Mouse (Mus musculus) myocyte (in vitro differentiated cells): ENCODE measurements around the gene Rpl26. TPM values are rescaled to one million over a fixed set of nuclear protein-coding genes. Genes with fewer than 3 reads are reported as not detected.
A peak's percentile ranks its signal among the peaks of the same experiment; 100 is the strongest.
"Not testable (repeated sequence)": the region's sequence is repeated elsewhere in the genome, so short reads cannot be mapped to it uniquely, and the experiment has no call there.

ENCODE experiments used
- H3K27me3 ChIP-seq: one replicate; pipeline ENCODE4 v1.6.1; 2011; ENCODE audit not compliant: control insufficient read depth, insufficient read depth, insufficient read length
- H3K36me3 ChIP-seq: one replicate; pipeline ENCODE4 v1.6.1; 2011; ENCODE audit not compliant: control insufficient read depth, insufficient read depth
- H3K4me2 ChIP-seq: one replicate; pipeline ENCODE4 v1.6.1; 2011; ENCODE audit warnings: low read depth, control low read depth
- H3K4me3 ChIP-seq: one replicate; pipeline ENCODE4 v1.5.1; 2011; ENCODE audit warnings: mild to moderate bottlenecking, control low read depth, moderate library complexity
- H3K79me2 ChIP-seq: one replicate; pipeline ENCODE4 v1.6.1; 2011; ENCODE audit not compliant: control insufficient read depth, insufficient read depth
- H3ac ChIP-seq: one replicate; pipeline ENCODE4 v1.6.1; 2011; ENCODE audit not compliant: control insufficient read depth, insufficient read length
- CEBPB ChIP-seq: IDR thresholded peaks from 2 replicates; pipeline ENCODE4 v1.6.1; 2011; ENCODE audit warnings: mild to moderate bottlenecking, moderate library complexity; ENCODE audit not compliant: poor library complexity, insufficient read depth, severe bottlenecking
- E2F4 ChIP-seq: IDR thresholded peaks from one replicate; pipeline ENCODE4 v1.6.1; 2011; ENCODE audit warnings: mild to moderate bottlenecking, control low read depth, moderate library complexity; ENCODE audit not compliant: insufficient read depth
- MAX ChIP-seq: IDR thresholded peaks from one replicate; pipeline ENCODE4 v1.6.1; 2011; ENCODE audit warnings: low read depth, mild to moderate bottlenecking, control low read depth
- MYOD1 ChIP-seq, 3 experiments: IDR thresholded peaks; one replicate each; pipeline ENCODE4 v1.6.1; 2011; ENCODE audit warnings: control low read depth in 2 of 3, low read depth in 2 of 3, mild to moderate bottlenecking in 2 of 3, moderate library complexity in 1 of 3; ENCODE audit not compliant: insufficient read length in 2 of 3, control insufficient read depth in 1 of 3
- MYOG ChIP-seq, 3 experiments: IDR thresholded peaks; one replicate each; pipeline ENCODE4 v1.6.1; 2011; ENCODE audit warnings: control low read depth in 2 of 3, low read depth in 2 of 3, mild to moderate bottlenecking in 2 of 3; ENCODE audit not compliant: insufficient read length in 2 of 3, control insufficient read depth in 1 of 3, insufficient read depth in 1 of 3
- POLR2A ChIP-seq: IDR thresholded peaks from one replicate; pipeline ENCODE4 v1.6.1; 2011; ENCODE audit warnings: low read depth, mild to moderate bottlenecking, control low read depth, moderate library complexity; ENCODE audit not compliant: insufficient read length
- POLR2AphosphoS2 ChIP-seq: IDR thresholded peaks from one replicate; pipeline ENCODE4 v1.6.1; 2011; ENCODE audit warnings: low read depth, control low read depth; ENCODE audit not compliant: insufficient read length
- REST ChIP-seq: IDR thresholded peaks from one replicate; pipeline ENCODE4 v1.6.1; 2011; ENCODE audit warnings: mild to moderate bottlenecking, control low read depth, moderate library complexity; ENCODE audit not compliant: insufficient read depth, insufficient read length
- SRF ChIP-seq: IDR thresholded peaks from one replicate; pipeline ENCODE4 v1.6.1; 2011; ENCODE audit warnings: low read depth; ENCODE audit not compliant: control insufficient read depth, insufficient read length
- TCF12 ChIP-seq: IDR thresholded peaks from one replicate; pipeline ENCODE4 v1.6.1; 2011; ENCODE audit warnings: mild to moderate bottlenecking, control low read depth; ENCODE audit not compliant: poor library complexity, insufficient read depth, severe bottlenecking
- TCF3 ChIP-seq: IDR thresholded peaks from one replicate; pipeline ENCODE4 v1.6.1; 2011; ENCODE audit warnings: low read depth, control low read depth; ENCODE audit not compliant: insufficient read length
- USF1 ChIP-seq: IDR thresholded peaks from one replicate; pipeline ENCODE4 v1.6.1; 2011; ENCODE audit warnings: low read depth, mild to moderate bottlenecking, control low read depth, moderate library complexity
- polyA plus RNA-seq: library from polyadenylated mRNA; unstranded; fragments of >200 nt; fragmentation: generic; extraction: Trizol; gene quantifications from one replicate; pipeline ENCODE4 v1.2.1, GENCODE M21; 2012; ENCODE audit warnings: missing spikeins

The Rpl26 gene
- polyA plus RNA-seq, 1 experiment, result 695 TPM

- peaks cover 9% of the 10 kb centered on the region for H3K27me3 ChIP-seq
- TF ChIP-seq POLR2AphosphoS2 (no peak), MYOG (IDR thresholded peaks at IDR 0.05; ENCODE audit: control insufficient read depth in 1 of 3, insufficient read depth in 1 of 3, insufficient read length in 2 of 3, low read depth in 2 of 3) (no peak), E2F4 (no peak), SRF (no peak), REST (no peak), CEBPB (no peak), MYOD1 (IDR thresholded peaks at IDR 0.05; ENCODE audit: control insufficient read depth in 1 of 3, insufficient read length in 2 of 3, low read depth in 2 of 3) (no peak), TCF12 (no peak), TCF3 (no peak), MAX (no peak), POLR2A (no peak), USF1 (no peak)
- no peaks in the 10 kb centered on the region for H3K79me2 ChIP-seq
- no peak within 1 kb of the TSS for H3ac ChIP-seq
- no peak within 1 kb of the TSS for H3K4me3 ChIP-seq
- no peaks in the 10 kb centered on the region for H3K36me3 ChIP-seq
- no peak within 1 kb of the TSS for H3K4me2 ChIP-seq
Observed at GRCm38 (mm10) chr11:68926981-68927380, 25.6 kb downstream of the Rpl26 start, which contains the start of gene Odf4. Odf4 (minus strand) TSS chr11:68927081.

DNA sequence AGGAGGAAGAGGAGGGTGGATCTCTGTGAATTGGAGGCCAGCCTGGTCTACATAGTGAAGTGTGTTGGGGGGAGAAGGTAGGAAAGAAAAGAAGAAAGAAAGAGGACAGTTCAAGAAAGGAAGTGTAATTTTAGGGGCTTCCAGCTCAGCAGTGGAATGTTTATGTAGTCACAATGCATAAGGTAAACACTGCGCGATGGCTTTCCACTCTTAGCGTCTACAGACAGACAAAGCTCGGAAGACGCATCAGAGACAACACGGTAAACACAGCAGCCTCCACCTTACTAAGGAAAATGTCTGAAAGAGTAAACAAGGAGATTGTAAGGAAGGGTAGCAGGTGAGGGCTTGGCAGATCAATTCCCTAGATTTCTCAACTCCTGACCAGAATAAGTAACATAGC, 28.6 kb downstream of the Rpl26 start:
- no peak for TF ChIP-seq REST
- TF ChIP-seq POLR2AphosphoS2, result no peak
- no peak for TF ChIP-seq MAX
- Histone ChIP-seq H3K79me2 (no peaks in the 10 kb centered on the region), H3K4me3 (no peak overlapping the region), H3K27me3 (peaks cover 4% of the 10 kb centered on the region), H3K36me3 (no peaks in the 10 kb centered on the region), H3K4me2 (no peak overlapping the region), H3ac (no peak overlapping the region)

DNA sequence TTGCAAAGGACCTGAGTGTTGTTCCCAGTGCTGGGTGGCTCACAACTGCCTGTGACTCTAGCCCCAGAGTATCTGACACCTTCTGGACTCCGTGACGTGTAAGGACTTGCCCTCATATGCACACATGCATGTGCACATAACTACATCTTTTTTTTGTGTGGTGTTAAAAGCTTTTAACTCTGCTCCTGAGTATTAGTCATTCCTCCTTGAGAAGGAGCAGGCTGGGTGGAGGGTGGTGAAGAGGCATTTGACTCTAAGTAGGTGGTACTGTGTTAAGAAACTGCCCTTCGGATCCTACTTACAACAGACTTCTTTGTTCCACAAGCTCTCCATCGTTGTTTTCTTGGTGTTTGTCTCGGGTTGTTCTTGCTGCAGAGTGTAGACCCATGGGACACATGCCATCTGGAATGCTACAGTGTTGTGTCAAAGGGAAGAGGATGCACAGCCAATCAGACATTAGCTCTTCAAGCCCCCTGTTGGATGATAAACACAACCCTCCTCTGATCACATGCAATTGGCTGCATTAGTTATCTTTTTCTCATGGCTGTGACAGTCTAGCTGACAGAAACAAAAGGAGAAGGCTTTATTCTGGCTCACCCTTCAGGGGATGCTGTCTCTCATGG, 32.6 kb downstream of the Rpl26 start:
- no peak overlapping the region for H3K4me2 ChIP-seq
- H3K4me3 ChIP-seq, result no peak overlapping the region
- TF ChIP-seq TCF12 (no peak), E2F4 (no peak), TCF3 (no peak), POLR2A (no peak), MYOG (IDR thresholded peaks at IDR 0.05; ENCODE audit: control insufficient read depth in 1 of 3, insufficient read depth in 1 of 3, insufficient read length in 2 of 3, low read depth in 2 of 3) (no peak), POLR2AphosphoS2 (no peak), MAX (no peak), SRF (no peak), USF1 (no peak), REST (no peak), MYOD1 (IDR thresholded peaks at IDR 0.05; ENCODE audit: control insufficient read depth in 1 of 3, insufficient read length in 2 of 3, low read depth in 2 of 3) (no peak), CEBPB (no peak)
- no peaks in the 10 kb centered on the region for H3K79me2 ChIP-seq
- H3K27me3 ChIP-seq, result no peaks in the 10 kb centered on the region
- H3ac ChIP-seq, result no peak overlapping the region
- no peaks in the 10 kb centered on the region for H3K36me3 ChIP-seq

GRCm38 (mm10) chr11:68936951-68937350, 35.6 kb downstream of the Rpl26 start:
- H3K4me3 ChIP-seq, H3K79me2 ChIP-seq, H3K27me3 ChIP-seq, H3K36me3 ChIP-seq, H3ac ChIP-seq, H3K4me2 ChIP-seq: not testable (repeated sequence)

- H3K79me2 ChIP-seq, result no peaks in the 10 kb centered on the region
- no peaks in the 10 kb centered on the region for H3K36me3 ChIP-seq
- H3K4me3 ChIP-seq, result peak overlapping the region; percentile 21
Observed at GRCm38 (mm10) chr11:68939451-68940304, 38.3 kb downstream of the Rpl26 start.

More at GRCm38 (mm10) chr11:68939451-68940304, 38.3 kb downstream of the Rpl26 start:
- Histone ChIP-seq H3ac (no peak overlapping the region), H3K27me3 (no peaks in the 10 kb centered on the region), H3K4me2 (peak overlapping the region; percentile 91)
- TF ChIP-seq SRF, result no peak
- no peak for TF ChIP-seq TCF3
- TF ChIP-seq CEBPB, result no peak
- no peak for TF ChIP-seq TCF12
- TF ChIP-seq MYOG (IDR thresholded peaks at IDR 0.05; ENCODE audit: control insufficient read depth in 1 of 3, insufficient read depth in 1 of 3, insufficient read length in 2 of 3, low read depth in 2 of 3), result no peak
- peak; percentile 59 for TF ChIP-seq POLR2A
- peak; percentile 73 for TF ChIP-seq USF1
- TF ChIP-seq POLR2AphosphoS2, result peak; percentile 33
